Mouse (Mus musculus) intestine, postnatal 0 days (tissue): Measurements from ENCODE around the gene Ogdh. TPM values are rescaled to one million over a fixed set of nuclear protein-coding genes. Genes with fewer than 3 reads are reported as not detected.

ENCODE experiments used
- ATAC-seq: fragments of 200-750 bp; cut with Nextera tagmentation; 2 replicates; pipeline ENCODE4 v1.8.0; 2017; ENCODE audit warnings: mild to moderate bottlenecking, moderate TSS enrichment, moderate library complexity
- H3K27ac ChIP-seq: fragments of 300-500 bp; sonication (generic); 2 replicates; pipeline ENCODE4 v1.5.1; 2014; ENCODE audit warnings: mild to moderate bottlenecking, low read depth, low read length, moderate library complexity
- H3K27me3 ChIP-seq: fragments of 300-500 bp; sonication (generic); replicated peaks from 2 replicates; pipeline ENCODE4 v1.6.1; 2014; ENCODE audit warnings: low read length, mixed read lengths; ENCODE audit not compliant: control insufficient read depth, insufficient read depth
- H3K36me3 ChIP-seq: fragments of 300-500 bp; sonication (generic); 2 replicates; pipeline ENCODE4 v1.6.1; 2014; ENCODE audit warnings: mild to moderate bottlenecking, moderate library complexity; ENCODE audit not compliant: control insufficient read depth, insufficient read depth
- H3K4me1 ChIP-seq: fragments of 300-500 bp; sonication (generic); replicated peaks from 2 replicates; pipeline ENCODE4 v1.6.1; 2014; ENCODE audit warnings: antibody characterized with exemption, low read length, mixed read lengths; ENCODE audit not compliant: control insufficient read depth, insufficient read depth
- H3K4me2 ChIP-seq: fragments of 300-500 bp; sonication (generic); replicated peaks from 2 replicates; pipeline ENCODE4 v1.6.1; 2014; ENCODE audit warnings: low read depth, mild to moderate bottlenecking, moderate library complexity
- H3K4me3 ChIP-seq: fragments of 300-500 bp; sonication (generic); 2 replicates; pipeline ENCODE4 v1.5.1; 2014; ENCODE audit warnings: low read depth, low read length
- H3K9ac ChIP-seq: fragments of 300-500 bp; sonication (generic); 2 replicates; pipeline ENCODE4 v1.6.1; 2014; ENCODE audit warnings: mild to moderate bottlenecking, low read depth, low read length
- H3K9me3 ChIP-seq: fragments of 300-500 bp; sonication (generic); 2 replicates; pipeline ENCODE4 v1.6.1; 2016; ENCODE audit warnings: mixed run types; ENCODE audit not compliant: control insufficient read depth
- CTCF ChIP-seq: sonication (generic); IDR thresholded peaks from 2 replicates; pipeline ENCODE4 v1.5.1; 2016; ENCODE audit warnings: low read depth, mild to moderate bottlenecking, control low read depth, antibody characterized with exemption, moderate library complexity
- WGBS: fragments of 180-500 bp; shearing (Covaris S2); extraction: QIAGEN DNeasy Blood & Tissue Kit; methylation state at CpG from one replicate; pipeline ENCODE4 v1.1.7; 2014; 5-methylcytosine and 5-hydroxymethylcytosine counted together
- polyA plus RNA-seq: library from polyadenylated mRNA; unstranded; fragments of >200 nt; fragmentation: Nextera tagmentation; extraction: Ambion mirVana; gene quantifications from 2 replicates; pipeline ENCODE4 v1.2.1, GENCODE M21; 2015

Gene Ogdh
- polyA plus RNA-seq, 1 experiment from 2014 or later = 141 TPM

DNA sequence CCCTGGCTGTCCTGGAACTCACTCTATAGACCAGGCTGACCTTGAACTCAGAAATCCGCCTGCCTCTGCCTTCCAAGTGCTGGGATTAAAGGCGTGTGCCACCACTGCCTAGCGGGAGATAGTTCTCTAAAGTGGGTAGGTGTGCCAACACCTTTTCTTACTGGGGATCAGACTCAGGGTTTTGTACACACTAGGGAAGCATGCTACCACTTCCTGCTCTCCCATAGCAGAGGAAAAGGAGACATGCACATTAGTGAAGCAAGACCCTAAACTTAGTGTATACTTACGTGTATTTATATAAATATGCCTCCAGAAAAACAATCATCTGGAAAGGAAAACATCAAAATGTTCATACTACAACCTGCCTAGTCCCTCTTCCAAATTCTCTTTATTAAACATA lies 54.5 kb downstream of the Ogdh start:
- H3K4me3 ChIP-seq = no peak overlapping the region
- no peaks in the 10 kb centered on the region for H3K27me3 ChIP-seq
- no peak overlapping the region for H3K9ac ChIP-seq
- H3K27ac ChIP-seq = no peak overlapping the region
- no peak for ATAC-seq
- TF ChIP-seq CTCF = no peak
- H3K9me3 ChIP-seq = no peaks in the 10 kb centered on the region
- H3K4me1 ChIP-seq = no peaks in the 10 kb centered on the region
- peaks cover 96% of the 10 kb centered on the region for H3K36me3 ChIP-seq
- H3K4me2 ChIP-seq = no peak overlapping the region
- WGBS = 91% methylated on average over 4 of the region's 4 CpGs

DNA sequence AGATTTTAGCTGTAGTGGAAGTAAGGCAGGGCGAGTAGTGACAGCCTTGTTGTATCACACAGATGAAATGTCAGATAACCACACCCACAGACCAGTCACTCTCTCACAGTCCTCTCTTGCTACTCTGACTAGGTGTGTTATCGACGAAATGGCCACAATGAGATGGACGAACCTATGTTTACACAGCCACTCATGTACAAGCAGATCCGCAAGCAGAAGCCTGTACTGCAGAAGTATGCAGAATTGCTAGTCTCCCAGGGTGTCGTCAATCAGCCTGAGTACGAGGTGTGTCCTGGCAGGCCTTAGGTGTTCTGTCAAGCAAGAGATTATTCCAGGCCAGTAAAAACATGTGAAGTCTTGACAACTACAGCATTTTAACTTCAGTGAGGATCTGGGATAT lies 55.5 kb downstream of the Ogdh start:
- Histone ChIP-seq H3K4me2 (no peak overlapping the region), H3K36me3 (peaks cover 93% of the 10 kb centered on the region), H3K4me1 (no peaks in the 10 kb centered on the region), H3K4me3 (no peak overlapping the region), H3K9me3 (no peaks in the 10 kb centered on the region), H3K27me3 (no peaks in the 10 kb centered on the region), H3K27ac (no peak overlapping the region), H3K9ac (no peak overlapping the region)
- no peak for ATAC-seq
- TF ChIP-seq CTCF = no peak
- WGBS = 72% methylated on average over 7 of the region's 7 CpGs

DNA sequence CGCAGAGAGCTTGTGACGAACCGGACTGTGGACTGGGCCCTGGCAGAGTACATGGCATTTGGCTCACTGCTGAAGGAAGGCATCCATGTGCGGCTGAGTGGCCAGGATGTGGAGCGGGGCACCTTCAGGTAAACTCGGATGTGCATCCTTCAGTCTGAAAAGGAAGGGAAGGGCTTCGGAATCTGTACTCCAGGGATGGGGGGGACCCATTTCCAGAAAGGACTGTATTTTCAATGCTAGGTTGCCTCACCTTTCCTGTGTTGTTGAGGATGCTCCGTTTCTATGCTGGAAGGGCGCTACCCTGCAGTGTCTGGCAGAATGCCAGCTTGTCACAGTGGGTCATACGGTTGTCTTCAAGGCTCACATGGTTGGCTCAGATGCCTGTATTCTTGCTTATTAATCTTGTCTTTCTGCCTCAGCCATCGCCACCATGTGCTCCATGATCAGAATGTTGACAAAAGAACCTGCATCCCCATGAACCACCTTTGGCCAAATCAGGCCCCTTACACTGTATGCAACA lies 57.3 kb downstream of the Ogdh start:
- ATAC-seq = no peak
- H3K27me3 ChIP-seq = no peaks in the 10 kb centered on the region
- no peaks in the 10 kb centered on the region for H3K4me1 ChIP-seq
- H3K9ac ChIP-seq = no peak overlapping the region
- TF ChIP-seq CTCF = no peak
- H3K27ac ChIP-seq = no peak overlapping the region; the same call in 1 of the 2 replicates
- peaks cover 87% of the 10 kb centered on the region for H3K36me3 ChIP-seq
- no peak overlapping the region for H3K4me2 ChIP-seq
- no peaks in the 10 kb centered on the region for H3K9me3 ChIP-seq
- 87% methylated on average over 11 of the region's 11 CpGs for WGBS
- H3K4me3 ChIP-seq = no peak overlapping the region

DNA sequence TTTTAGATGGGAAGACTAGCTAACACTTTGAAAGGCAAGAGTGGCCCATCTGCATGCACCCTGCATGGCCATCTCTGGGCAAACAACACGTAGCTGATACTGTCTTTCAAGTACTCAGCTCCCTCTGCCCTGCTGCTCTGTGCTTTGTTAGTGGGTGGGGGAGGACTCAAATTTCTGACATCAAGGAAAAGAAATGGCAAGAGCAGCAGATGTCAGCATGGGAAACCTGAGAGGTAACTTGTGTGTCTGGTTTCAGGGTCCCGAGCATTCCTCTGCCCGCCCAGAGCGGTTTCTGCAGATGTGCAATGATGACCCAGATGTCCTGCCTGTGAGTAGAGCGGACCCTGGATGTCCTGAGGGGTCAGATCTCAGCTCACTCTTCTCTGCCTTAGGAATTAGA lies 58.2 kb downstream of the Ogdh start:
- Histone ChIP-seq H3K4me2 (no peak overlapping the region), H3K9ac (no peak overlapping the region), H3K27ac (no peak overlapping the region), H3K4me3 (no peak overlapping the region), H3K36me3 (peaks cover 86% of the 10 kb centered on the region), H3K27me3 (no peaks in the 10 kb centered on the region), H3K9me3 (no peaks in the 10 kb centered on the region), H3K4me1 (no peaks in the 10 kb centered on the region)
- ATAC-seq = no peak
- 96% methylated on average over 5 of the region's 5 CpGs for WGBS
- no peak for TF ChIP-seq CTCF

DNA sequence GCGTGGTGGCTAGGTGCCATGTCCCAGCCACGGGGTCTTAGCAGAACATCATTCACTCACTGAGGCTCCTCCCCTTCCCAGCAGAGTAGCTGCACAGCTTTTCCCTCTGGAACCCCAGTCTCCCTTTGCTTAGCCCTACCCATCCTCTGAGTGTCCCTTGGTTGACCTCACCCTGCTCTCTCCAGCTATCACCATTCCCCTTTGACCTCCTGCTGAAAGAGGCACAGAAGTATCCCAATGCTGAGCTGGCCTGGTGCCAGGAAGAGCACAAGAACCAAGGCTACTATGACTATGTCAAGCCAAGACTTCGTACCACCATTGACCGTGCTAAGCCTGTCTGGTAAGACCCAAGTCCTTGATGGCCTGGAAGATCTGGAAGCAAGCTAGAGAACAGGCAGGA lies 63.7 kb downstream of the Ogdh start:
- Histone ChIP-seq H3K27me3 (no peaks in the 10 kb centered on the region), H3K36me3 (peaks cover 64% of the 10 kb centered on the region)
- 86% methylated on average over 4 of the region's 4 CpGs for WGBS

DNA sequence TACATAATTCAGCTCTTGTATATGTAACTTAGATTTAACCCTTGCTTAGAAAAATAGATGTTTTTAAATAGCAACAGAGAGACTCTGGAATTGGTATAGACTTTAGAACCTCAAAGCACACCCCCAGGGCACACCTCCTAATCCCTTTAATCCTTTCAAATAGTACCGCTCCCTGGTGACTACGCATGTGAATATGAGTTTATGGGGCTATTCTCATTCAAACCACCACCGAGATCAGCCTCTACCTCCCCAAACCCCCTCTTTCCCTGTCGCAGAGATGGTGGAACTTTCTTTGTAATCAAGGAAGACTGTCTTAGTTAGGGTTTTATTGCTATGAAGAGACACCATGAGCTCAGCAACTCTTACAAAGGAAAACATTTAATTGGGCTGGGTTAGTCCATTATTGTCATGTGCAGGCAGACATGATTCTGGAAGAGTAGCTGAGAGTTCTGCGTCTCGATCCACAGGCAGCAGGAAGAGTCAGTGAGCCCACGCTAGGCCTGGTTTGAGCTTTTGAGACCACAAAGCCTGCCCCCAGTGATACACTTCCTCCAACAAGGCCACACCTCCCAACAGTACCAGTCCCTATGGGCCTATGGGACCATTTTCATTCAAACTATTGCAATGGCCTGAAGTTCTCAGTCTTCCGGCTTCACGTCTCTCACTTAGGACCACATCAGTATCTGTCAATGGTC lies 73.3 kb downstream of the Ogdh start:
- no peak for TF ChIP-seq CTCF
- 83% methylated on average over 9 of the region's 9 CpGs for WGBS
- no peak overlapping the region for H3K27ac ChIP-seq

More for the DNA sequence above, 63.7 kb downstream of the Ogdh start:
- Histone ChIP-seq H3K9me3 (no peaks in the 10 kb centered on the region), H3K4me3 (no peak overlapping the region), H3K9ac (no peak overlapping the region), H3K4me2 (no peak overlapping the region), H3K4me1 (no peaks in the 10 kb centered on the region), H3K27ac (no peak overlapping the region; the same call in 1 of the 2 replicates)
- no peak for TF ChIP-seq CTCF
- no peak for ATAC-seq

More for the DNA sequence above, 73.3 kb downstream of the Ogdh start:
- no peak overlapping the region for H3K4me3 ChIP-seq
- H3K36me3 ChIP-seq = no peaks in the 10 kb centered on the region
- no peaks in the 10 kb centered on the region for H3K4me1 ChIP-seq
- H3K9me3 ChIP-seq = no peaks in the 10 kb centered on the region
- ATAC-seq = no peak
- H3K9ac ChIP-seq = no peak overlapping the region
- H3K4me2 ChIP-seq = no peak overlapping the region
- no peaks in the 10 kb centered on the region for H3K27me3 ChIP-seq
